Mouse (Mus musculus) layer of hippocampus, adult 9-11 months (tissue): ENCODE results near the gene Dbh.

Experiments used
- DNase-seq: peaks from one replicate; pipeline ENCODE4 v3.0.0; 2022

The Dbh gene

DNA sequence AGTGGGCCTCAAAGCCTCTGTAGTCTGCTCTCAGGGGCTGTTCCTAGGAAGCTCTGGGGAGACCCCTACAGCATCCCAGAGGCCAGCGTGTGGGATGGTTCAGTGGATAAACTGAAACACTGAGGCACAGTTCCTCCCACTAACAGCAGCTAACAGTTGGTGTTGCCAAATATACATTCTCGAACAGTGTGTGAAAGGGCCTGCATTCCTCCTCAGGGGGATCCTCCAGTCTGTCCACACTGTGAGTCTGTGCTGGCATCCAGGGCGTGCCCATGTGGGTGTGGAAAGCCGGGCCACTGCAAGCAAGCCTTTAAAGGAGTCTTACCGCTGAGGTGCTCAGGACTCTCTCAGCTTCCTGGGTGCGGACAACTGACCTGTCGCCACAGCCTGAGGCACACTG lies 61.5 kb downstream of the Dbh start:
- DNase-seq, result peak; percentile 53

DNA sequence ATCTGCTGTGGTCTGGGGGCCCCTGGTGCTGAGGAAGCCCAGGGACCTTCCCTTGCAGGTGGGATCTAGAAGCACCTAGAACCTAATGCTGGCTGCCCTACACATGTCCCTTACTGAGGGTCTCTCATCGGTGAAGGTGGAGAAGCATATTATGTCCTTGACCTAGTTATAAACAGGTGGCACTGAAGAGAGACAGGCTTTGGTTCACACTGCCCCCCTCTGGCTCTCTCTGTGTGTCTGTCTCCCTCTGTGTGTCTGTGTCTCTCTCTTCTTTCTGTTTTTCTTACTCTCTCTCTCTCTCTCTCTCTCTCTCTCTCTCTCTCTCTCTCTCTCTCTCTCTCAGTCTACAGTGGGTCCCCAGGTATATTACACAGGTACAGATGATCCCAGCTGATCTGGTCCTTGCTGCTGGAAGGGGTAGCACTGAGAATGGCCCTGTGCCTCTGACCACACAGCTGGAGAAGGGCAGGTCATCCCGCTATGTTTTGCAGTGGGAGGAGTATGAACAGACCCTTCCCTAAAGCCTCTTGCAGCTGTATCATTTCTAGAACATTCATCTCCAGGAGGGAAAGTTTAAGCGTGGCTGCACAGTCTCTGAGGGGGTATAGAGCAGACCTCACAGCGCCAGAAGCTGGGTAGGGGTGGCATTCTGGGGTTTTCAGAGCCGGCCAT lies 63.9 kb downstream of the Dbh start:
- DNase-seq, result no peak

DNA sequence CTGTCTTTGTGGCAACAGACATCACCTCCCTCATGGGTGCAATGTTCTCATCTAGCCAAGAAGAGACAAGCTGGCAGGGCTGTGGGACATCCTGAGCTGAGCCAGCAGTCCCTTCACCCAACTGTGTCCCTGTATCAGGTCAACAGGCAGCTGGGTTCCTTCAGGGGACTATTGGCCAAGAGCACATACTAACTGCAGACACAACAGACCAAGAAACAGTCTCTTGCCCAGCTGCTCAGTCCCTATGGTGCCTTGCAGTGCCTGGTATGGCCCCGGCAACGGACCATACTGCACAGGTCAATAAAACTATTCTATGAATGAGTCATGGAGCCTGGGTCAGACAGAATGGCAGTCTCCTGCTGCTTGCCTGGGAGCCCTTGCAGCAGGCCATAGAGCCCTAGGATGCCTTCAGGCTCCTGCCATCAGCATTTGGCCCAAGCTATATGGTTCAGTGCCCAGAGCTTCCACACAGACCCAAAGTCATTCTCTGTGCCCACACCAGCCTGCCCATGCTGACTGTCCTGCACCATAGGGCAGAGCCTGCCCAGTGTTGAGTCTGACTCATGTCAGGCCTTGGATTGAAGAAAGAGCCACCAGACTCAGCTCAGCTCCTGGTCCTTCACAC lies 64.6 kb downstream of the Dbh start:
- peak; percentile 66 for DNase-seq

GRCm38 (mm10) chr2:27232376-27232775 lies 67.3 kb downstream of the Dbh start:
- DNase-seq, result peak; percentile 86
